Mouse (Mus musculus): ENCODE measurements at regions not wholly inside any gene's neighbourhood (a gene's known extent, or its start where the extent isn't known, plus 50 kb on each side); places are given as distances from the start of the nearest gene placed in this dataset.

GRCm38 (mm10) chr16:95196622-95197021 lies 60.7 kb upstream of the Kcnj15 start:
- peak; percentile 79 for DNase-seq

DNA sequence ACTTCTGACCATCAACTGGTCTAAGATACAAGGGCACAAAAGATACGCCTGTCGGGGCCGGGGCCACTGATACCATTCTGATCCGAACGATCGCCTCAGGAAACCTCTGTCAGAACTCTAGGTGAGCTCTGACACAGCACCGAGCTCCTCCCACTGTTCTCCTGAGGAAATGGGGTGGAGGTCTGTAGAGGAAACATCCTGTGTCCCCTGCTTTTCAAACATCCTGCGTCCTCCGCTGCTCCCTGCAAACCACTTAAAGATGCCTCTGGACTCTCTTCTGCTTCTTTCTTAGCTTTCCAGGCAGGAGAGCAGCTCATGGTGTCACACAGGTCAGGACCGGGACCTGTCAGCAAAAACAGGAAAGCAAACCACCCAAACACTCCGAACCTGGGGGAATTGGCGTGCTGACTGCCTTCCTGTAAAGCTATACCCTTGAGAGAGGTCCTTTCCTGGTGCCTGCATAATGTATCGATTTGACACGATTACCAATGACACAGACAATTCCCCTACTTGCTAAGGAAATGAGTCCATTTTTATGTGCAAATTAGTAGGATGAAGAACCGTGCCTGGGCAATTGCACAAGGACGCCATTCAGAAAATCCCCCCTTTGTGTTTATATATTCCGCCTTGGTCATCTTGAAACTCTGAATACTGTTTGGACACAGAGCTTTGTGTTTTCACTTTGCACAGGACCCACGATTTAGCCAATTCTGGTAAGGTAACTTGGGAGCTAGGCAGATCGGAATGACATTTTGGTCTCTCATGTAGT lies 58.4 kb upstream of the Kcnj15 start:
- DNase-seq: no peak

DNA sequence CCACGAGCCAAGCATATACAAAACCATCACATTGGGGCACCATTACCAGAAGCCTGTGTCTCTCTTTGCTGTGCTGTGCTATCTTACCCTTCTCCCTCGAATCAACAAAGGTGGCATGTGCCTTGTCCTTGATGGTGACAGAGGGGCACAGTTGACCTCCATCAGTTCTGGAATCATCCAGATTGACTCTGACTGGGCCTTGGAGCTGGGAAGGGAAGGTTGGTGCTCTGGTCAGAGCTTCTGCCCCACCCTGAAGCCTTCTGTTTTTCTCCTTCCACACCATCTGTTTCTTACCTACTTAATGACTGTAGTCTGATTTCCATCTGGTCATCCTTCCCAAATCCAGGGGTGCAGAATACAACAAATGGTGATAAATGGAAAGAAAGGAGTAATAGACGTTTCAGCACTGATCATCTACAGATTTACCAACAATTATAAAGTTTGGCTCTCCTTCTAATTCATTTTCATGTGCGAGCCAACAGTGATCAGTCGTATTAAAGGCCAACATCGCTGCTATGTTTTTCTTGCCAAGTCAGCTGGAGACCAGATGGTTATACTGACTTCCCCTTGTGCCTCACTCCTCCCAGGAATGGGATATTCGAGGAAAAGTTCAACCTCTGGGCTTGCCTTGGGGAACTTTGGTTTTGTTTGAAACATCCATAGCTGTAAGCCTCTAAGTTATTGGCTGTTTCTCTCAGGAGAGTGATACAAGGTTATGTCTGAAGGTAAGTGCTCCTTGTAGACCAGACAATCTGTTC lies 55.1 kb upstream of the Kcnj15 start:
- DNase-seq: no peak

DNA sequence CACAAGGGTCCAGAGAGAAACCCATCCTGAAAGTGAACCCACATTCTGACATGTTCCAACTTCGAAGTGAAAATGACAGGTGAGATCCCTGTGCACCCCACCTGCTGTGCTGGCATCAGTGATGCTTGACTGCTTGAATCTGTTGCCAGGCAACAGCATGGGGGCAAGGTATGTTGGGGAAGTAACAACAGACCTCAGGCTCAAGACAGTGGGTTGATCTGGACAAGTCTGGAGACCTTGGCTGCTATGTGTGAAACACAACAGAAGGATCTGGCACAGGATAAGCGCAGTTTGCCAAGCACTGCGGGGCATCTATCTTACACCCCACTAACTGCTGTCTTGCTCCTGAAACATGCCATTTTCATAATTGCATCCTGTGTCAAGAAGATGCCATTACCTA lies 54.3 kb upstream of the Kcnj15 start:
- DNase-seq: no peak

- DNase-seq: no peak
Measured at GRCm38 (mm10) chr16:95203790-95204189, 53.6 kb upstream of the Kcnj15 start.

DNA sequence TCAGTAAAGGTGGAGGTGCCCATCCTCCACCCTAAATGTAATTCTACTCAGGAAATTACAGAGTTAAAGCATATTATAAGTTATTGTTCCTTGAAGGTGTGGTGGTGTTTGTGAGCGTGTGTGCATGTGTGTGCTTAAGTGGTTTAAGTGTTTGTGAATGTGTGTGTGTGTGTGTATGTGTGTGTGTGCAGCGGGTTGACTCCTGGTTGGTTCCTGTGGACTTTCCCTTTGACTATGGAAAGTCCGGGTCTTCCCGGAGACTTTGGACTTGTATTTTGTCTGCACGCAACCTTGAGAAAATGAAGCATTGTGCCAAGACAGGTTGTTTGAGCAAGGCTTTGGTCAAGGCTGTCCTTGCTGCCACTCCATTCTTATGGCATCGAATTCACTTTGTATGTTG lies 52.9 kb upstream of the Kcnj15 start:
- no peak for DNase-seq

- DNase-seq: no peak
Measured at GRCm38 (mm10) chr16:95206445-95206844, 50.9 kb upstream of the Kcnj15 start.

DNA sequence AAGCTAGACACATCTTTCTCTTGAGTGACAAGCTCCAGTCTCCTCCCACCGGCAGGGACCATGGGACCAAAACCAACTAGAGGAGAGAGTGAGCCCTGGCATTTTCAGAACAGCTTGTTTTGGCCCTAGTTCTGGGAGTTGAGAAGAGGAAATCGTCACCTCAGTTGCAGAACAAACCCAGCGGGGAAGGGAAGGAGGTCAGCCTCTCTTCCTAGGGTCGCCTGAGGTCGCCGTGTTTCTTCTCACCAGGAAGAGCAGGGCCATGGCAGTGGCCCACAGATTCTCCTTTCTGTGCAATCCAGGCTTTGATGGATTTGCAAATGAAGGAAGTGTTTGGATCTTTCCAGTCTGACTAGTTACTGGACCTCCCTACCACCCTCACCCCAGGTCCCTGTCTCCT lies 49.8 kb upstream of the Kcnj15 start:
- DNase-seq: no peak
